Mouse (Mus musculus): ENCODE data around the gene Olfr1307. TPM values are rescaled to one million over a fixed set of nuclear protein-coding genes. Genes with fewer than 3 reads are reported as not detected.

Gene Olfr1307
- not detected in 2 replicates for total RNA-seq (2021)
- long read RNA-seq, result 0 reads

DNA sequence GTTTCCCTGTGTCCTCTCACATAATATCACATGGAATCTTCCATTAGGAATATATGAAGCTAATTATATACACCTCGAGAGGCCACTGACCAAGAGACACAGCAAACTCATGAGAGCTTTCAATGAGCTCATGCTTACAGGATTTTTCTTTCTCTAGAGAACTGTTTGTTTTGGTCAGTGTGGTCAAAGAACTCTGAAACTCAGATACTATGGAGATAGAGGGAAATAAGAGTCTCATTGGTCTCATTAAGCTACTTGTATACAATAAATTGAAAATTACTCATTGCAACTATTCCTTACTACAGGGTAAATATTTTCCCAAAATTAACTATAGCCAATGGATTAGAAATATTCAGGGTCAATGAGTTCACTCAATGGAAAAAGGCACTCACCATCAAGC, at the start of gene Olfr1307:
TSS of gene Olfr1307 (minus strand) at position 101 of the 400 bp plus-strand sequence.
- no peak for DNase-seq

GRCm38 (mm10) chr2:111990181-111990580, 40.9 kb upstream of the Olfr1307 start, which contains the start of gene Olfr1309:
Olfr1309 (minus strand) TSS chr2:111990281.
- no peak for DNase-seq

DNA sequence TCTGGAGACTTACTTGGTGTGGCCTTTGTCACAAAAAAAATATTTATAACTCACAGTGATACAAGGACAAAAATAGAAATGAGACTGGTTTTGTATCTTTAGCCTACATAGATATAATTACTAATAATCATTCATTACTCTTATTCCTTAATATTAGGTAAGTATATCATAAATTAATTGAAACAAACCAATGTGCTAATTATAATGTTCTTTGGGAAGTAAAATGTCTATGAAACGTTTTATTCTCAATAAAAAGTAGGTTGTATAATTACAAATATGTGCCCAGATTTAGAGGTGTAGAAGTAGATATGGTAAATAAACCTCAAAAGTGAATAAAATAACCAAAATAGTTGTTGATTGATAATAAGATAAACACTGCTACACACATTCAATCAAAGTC, 15.6 kb upstream of the Olfr1307 start, which contains the start of gene Olfr1308:
TSS of gene Olfr1308 (minus strand) at position 101 of the 400 bp plus-strand sequence.
- DNase-seq, result no peak

DNA sequence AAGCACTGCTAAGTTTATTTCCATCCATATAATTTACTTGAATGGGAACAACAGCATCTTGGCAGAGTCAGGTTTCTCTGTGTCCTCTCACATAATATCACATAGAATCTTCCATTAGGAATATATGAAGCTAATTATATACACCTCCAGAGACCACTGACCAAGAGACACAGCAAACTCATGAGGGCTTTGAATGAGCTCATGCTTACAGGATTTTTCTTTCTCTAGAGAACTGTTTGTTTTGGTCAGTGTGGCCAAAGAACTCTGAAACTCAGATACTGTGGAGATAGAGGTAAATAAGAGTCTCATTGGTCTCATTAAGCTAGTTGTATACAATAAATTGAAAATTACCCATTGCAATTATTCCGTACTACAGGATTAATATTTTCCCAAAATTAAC, 33.1 kb downstream of the Olfr1307 start, which contains the start of gene Olfr1306:
TSS of gene Olfr1306 (minus strand) at position 101 of the 400 bp plus-strand sequence.
- no peak for DNase-seq

Other genes with a start within 250 kb of the Olfr1307 start
- not detected in 2 replicates for gene Olfr1301, start 198.4 kb downstream of the Olfr1307 start, total RNA-seq (2021)
- gene Olfr1302, start 172.0 kb downstream of the Olfr1307 start, total RNA-seq (2021), result not detected in 2 replicates
- not detected in 2 replicates for gene Olfr1303, start 129.1 kb downstream of the Olfr1307 start, total RNA-seq (2021)
- gene Olfr1305, start 72.3 kb downstream of the Olfr1307 start, total RNA-seq (2021), result not detected in 2 replicates
- not detected in 2 replicates for gene Olfr1306, start 33.2 kb downstream of the Olfr1307 start, total RNA-seq (2021)
- not detected in 2 replicates for gene Olfr1308, start 15.5 kb upstream of the Olfr1307 start, total RNA-seq (2021)
- gene Olfr1309, start 40.8 kb upstream of the Olfr1307 start, total RNA-seq (2021), result not detected in 2 replicates
- not detected in 2 replicates for gene Olfr1310, start 63.3 kb upstream of the Olfr1307 start, total RNA-seq (2021)
- not detected in 2 replicates for gene Olfr1311, start 75.0 kb upstream of the Olfr1307 start, total RNA-seq (2021)
- not detected in 2 replicates for gene Olfr1312, start 100.8 kb upstream of the Olfr1307 start, total RNA-seq (2021)
- gene Olfr1313, start 128.4 kb upstream of the Olfr1307 start, total RNA-seq (2021), result not detected in 2 replicates
- gene Olfr1314, start 147.3 kb upstream of the Olfr1307 start, total RNA-seq (2021), result not detected in 2 replicates
- gene Olfr1315-ps1, start 166.0 kb upstream of the Olfr1307 start, total RNA-seq (2021), result not detected in 2 replicates
- gene Olfr1316, start 185.5 kb upstream of the Olfr1307 start, total RNA-seq (2021), result not detected in 2 replicates
- gene Olfr1317, start 190.9 kb upstream of the Olfr1307 start, total RNA-seq (2021), result not detected in 2 replicates
- not detected in 2 replicates for gene Olfr1318, start 204.8 kb upstream of the Olfr1307 start, total RNA-seq (2021)

Data from adrenal gland, postnatal 25 days (tissue).